Mouse (Mus musculus): ENCODE results near the gene Gm47189. TPM values are rescaled to one million over a fixed set of nuclear protein-coding genes. Genes with fewer than 3 reads are reported as not detected.

Gene Gm47189
- not detected in 2 replicates for polyA plus RNA-seq (2012; rRNA removed; ENCODE audit: low replicate concordance)

GRCm38 (mm10) chr14:41772341-41772740, at the start of gene Gm47189:
Gm47189 (minus strand) TSS chr14:41772441.

DNA sequence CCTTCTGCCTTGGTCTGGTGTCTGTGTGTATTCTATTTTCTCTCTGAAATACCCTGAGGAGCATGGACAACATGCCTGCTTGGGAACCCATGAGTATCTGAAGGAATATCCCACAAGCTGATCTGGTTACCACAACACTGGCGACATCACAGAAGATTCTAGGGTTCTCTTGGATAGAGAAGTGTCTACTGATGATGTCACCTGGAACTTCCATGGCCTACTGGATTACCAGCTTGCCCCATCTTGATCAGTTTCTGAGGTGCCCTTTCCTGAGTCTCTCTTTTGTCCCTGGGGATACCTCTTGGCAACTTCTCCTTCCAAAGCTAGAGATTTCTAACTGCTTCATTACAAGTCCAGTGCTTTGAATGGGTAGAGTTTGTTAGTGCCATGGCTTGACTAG, 21.7 kb downstream of the Gm47189 start, which contains the start of gene Gm7929:
Gene Gm7929, minus strand, starts transcription at position 101 of the 400 bp plus-strand sequence.

Other genes starting within 250 kb of the Gm47189 start
- not detected in 2 replicates for gene Gm7970, start 216.9 kb downstream of the Gm47189 start, polyA plus RNA-seq (2012; rRNA removed; ENCODE audit: low replicate concordance)
- not detected in 2 replicates for gene 1700049E17Rik2, start 199.2 kb downstream of the Gm47189 start, polyA plus RNA-seq (2012; rRNA removed; ENCODE audit: low replicate concordance)
- gene Gm3072, start 147.8 kb downstream of the Gm47189 start, polyA plus RNA-seq (2012; rRNA removed; ENCODE audit: low replicate concordance): not detected in 2 replicates
- gene Gm3676, start 126.0 kb downstream of the Gm47189 start, polyA plus RNA-seq (2012; rRNA removed; ENCODE audit: low replicate concordance): not detected in 2 replicates
- gene Gm8068, start 70.6 kb downstream of the Gm47189 start, polyA plus RNA-seq (2012; rRNA removed; ENCODE audit: low replicate concordance): not detected in 2 replicates
- gene Gm7929, start 21.8 kb downstream of the Gm47189 start, polyA plus RNA-seq (2012; rRNA removed; ENCODE audit: low replicate concordance): not detected in 2 replicates
- gene Gm7980, start 134.8 kb upstream of the Gm47189 start, polyA plus RNA-seq (2012; rRNA removed; ENCODE audit: low replicate concordance): not detected in 2 replicates
- not detected in 2 replicates for gene 1700049E17Rik1, start 152.5 kb upstream of the Gm47189 start, polyA plus RNA-seq (2012; rRNA removed; ENCODE audit: low replicate concordance)
- not detected in 2 replicates for gene 1700024B05Rik, start 171.6 kb upstream of the Gm47189 start, polyA plus RNA-seq (2012; rRNA removed; ENCODE audit: low replicate concordance)
- gene Gm6401, start 195.5 kb upstream of the Gm47189 start, polyA plus RNA-seq (2012; rRNA removed; ENCODE audit: low replicate concordance): not detected in 2 replicates
- gene Gm3543, start 210.9 kb upstream of the Gm47189 start, polyA plus RNA-seq (2012; rRNA removed; ENCODE audit: low replicate concordance): not detected in 2 replicates